Comparison of ENCODE assay signal across 9 mouse cellular contexts in genomic region chr2:30237881-30238280, GRCm38 (mm10). TPM values are rescaled to one million over a fixed set of nuclear protein-coding genes. Genes with fewer than 3 reads are reported as not detected.
DNase-seq lines count a peak whose midpoint lies in the region; ATAC-seq and TF ChIP-seq lines count a peak whose summit lies in the region.
"Had no signal": no experiment of that assay in that cellular context is flagged by ENCODE, and none has a peak within 500 bp of the region (broad histone marks: within the 10 kb centered on the region; RNA-seq: fewer than 3 reads in every experiment).

No protein-coding gene starts in this region.

- TF ChIP-seq CTCF in bone marrow macrophage, adult 2 months (IDR thresholded peaks at IDR 0.05; ENCODE audit: low read depth, low read length): peak; percentile 7; the same call in 1 of the 2 replicates

- peaks cover 2% of the 10 kb centered on the region; the same call in 1 of the 2 replicates for H3K36me3 ChIP-seq in liver, embryonic 11.5 days (ENCODE audit: control insufficient read depth, insufficient read depth, low read length)
- H3K36me3 ChIP-seq in midbrain, embryonic 16.5 days (ENCODE audit: control insufficient read depth, insufficient read depth, low read length): 0 out of 2 replicates have a peak, but pooled peaks cover 2% of the 10 kb centered on the region

- intact Hi-C loops in gastrocnemius, postnatal 36 days (cut with DNase I): loop anchor here (2.0 kb wide), 2 partner anchors 31 kb away; no protein-coding TSS in a partner anchor

- ATAC-seq in liver, embryonic 11.5 days (replicated peaks; ENCODE audit: low FRiP score): peak; percentile 84
- peak; percentile 89 for ATAC-seq in midbrain, embryonic 16.5 days

- peak overlapping the region; percentile 91 for H3K4me3 ChIP-seq in bone marrow macrophage, adult 2 months (ENCODE audit: insufficient read depth, low read length)
- peak overlapping the region; percentile 94 for H3K4me3 ChIP-seq in liver, embryonic 11.5 days (ENCODE audit: low read depth, low read length)
- peak overlapping the region; percentile 60 for H3K4me3 ChIP-seq in midbrain, embryonic 16.5 days (ENCODE audit: low read depth, low read length)

- no peak for TF ChIP-seq POLR2A in bone marrow macrophage, adult 2 months (IDR thresholded peaks at IDR 0.05; ENCODE audit: borderline replicate concordance, low read depth, low read length)

- H3K9me3 ChIP-seq in liver, embryonic 11.5 days (ENCODE audit: control insufficient read depth, low read length): no peaks in the 10 kb centered on the region
- no peaks in the 10 kb centered on the region for H3K9me3 ChIP-seq in midbrain, embryonic 16.5 days (replicated peaks; ENCODE audit: control insufficient read depth, low read length, poor library complexity, severe bottlenecking)

- peak overlapping the region; percentile 49 for H3K27ac ChIP-seq in bone marrow macrophage, adult 2 months (ENCODE audit: insufficient read depth, low read depth, low read length)
- H3K27ac ChIP-seq in liver, embryonic 11.5 days (ENCODE audit: low read depth, low read length): peak overlapping the region; percentile 84
- peak overlapping the region; percentile 89 for H3K27ac ChIP-seq in midbrain, embryonic 16.5 days (ENCODE audit: low read length)

- no peaks in the 10 kb centered on the region for H3K27me3 ChIP-seq in liver, embryonic 11.5 days (replicated peaks; ENCODE audit: control insufficient read depth, insufficient read depth, low read length)
- no peaks in the 10 kb centered on the region for H3K27me3 ChIP-seq in midbrain, embryonic 16.5 days (ENCODE audit: control insufficient read depth, insufficient read depth, low read depth, low read length)

- H3K4me1 ChIP-seq in bone marrow macrophage, adult 2 months (ENCODE audit: control insufficient read depth, insufficient read depth, low read length): peaks cover 16% of the 10 kb centered on the region
- H3K4me1 ChIP-seq in liver, embryonic 11.5 days (replicated peaks; ENCODE audit: control insufficient read depth, insufficient read depth, low read length): peaks cover 27% of the 10 kb centered on the region
- peaks cover 20% of the 10 kb centered on the region for H3K4me1 ChIP-seq in midbrain, embryonic 16.5 days (ENCODE audit: control insufficient read depth, insufficient read depth, low read length)

- peak overlapping the region; percentile 90 for H3K9ac ChIP-seq in liver, embryonic 11.5 days (ENCODE audit: low read depth, low read length)
- H3K9ac ChIP-seq in midbrain, embryonic 16.5 days (ENCODE audit: low read depth, low read length): peak overlapping the region; percentile 87

- 0% methylated on average over 38 of the region's 42 CpGs for WGBS in liver, embryonic 11.5 days
- WGBS in midbrain, embryonic 16.5 days: 0% methylated on average over 38 of the region's 42 CpGs

- peak; percentile 69 for DNase-seq in embryo, embryonic 10.5 days (ENCODE audit: low spot score)
- no peak for DNase-seq in embryo, embryonic 10 days (ENCODE audit: low spot score)
- DNase-seq in gastrocnemius, postnatal 36 days: peak; percentile 58 to 66
- DNase-seq in kidney, adult 9 months: peak; percentile 81
- DNase-seq in liver, embryonic 11.5 days (ENCODE audit: low spot score): no peak
- DNase-seq in thymus, postnatal 0 days (ENCODE audit: low spot score): peak; percentile 68

- peak overlapping the region; percentile 96 for H3K4me2 ChIP-seq in liver, embryonic 11.5 days
- H3K4me2 ChIP-seq in midbrain, embryonic 16.5 days (ENCODE audit: low read length): peak overlapping the region; percentile 95

RNA-seq across cellular contexts. Expression of gene Lrrc8a, which starts 0.4 kb away (rescaled TPM):
- polyA plus RNA-seq in bone marrow macrophage, adult 2 months (2012; ENCODE audit: insufficient read depth, insufficient read length, missing spikeins): 17.0 and 18.9 TPM in 2 replicates
- 10 to 100 TPM; 18.5 to 19.8 TPM for total RNA-seq in gastrocnemius, postnatal 36 days (2021)
- 21.4 and 21.7 TPM in 2 replicates for polyA plus RNA-seq in liver, embryonic 11.5 days (2014; fragmentation: Nextera tagmentation; extraction: Ambion mirVana)
- 55.4 and 57.8 TPM in 2 replicates for polyA plus RNA-seq in midbrain, embryonic 16.5 days (2015; fragmentation: Nextera tagmentation; extraction: Ambion mirVana)
- polyA plus RNA-seq in thymus, postnatal 0 days (2015; fragmentation: Nextera tagmentation; extraction: Ambion mirVana): 21.4 and 22.6 TPM in 2 replicates

RNA-seq across cellular contexts. Expression of gene Gm28035, which starts 2.5 kb away (rescaled TPM):
- 0.91 and 1.6 TPM in 2 replicates for polyA plus RNA-seq in bone marrow macrophage, adult 2 months (2012; ENCODE audit: insufficient read depth, insufficient read length, missing spikeins)
- 1 to 10 TPM in 1 of 2 experiments, under 1 TPM in 1; 0.99 to 2.0 TPM for total RNA-seq in gastrocnemius, postnatal 36 days (2021)
- 0.16 and 0.23 TPM in 2 replicates for polyA plus RNA-seq in liver, embryonic 11.5 days (2014; fragmentation: Nextera tagmentation; extraction: Ambion mirVana)
- 0.26 and 0.27 TPM in 2 replicates for polyA plus RNA-seq in midbrain, embryonic 16.5 days (2015; fragmentation: Nextera tagmentation; extraction: Ambion mirVana)
- polyA plus RNA-seq in thymus, postnatal 0 days (2015; fragmentation: Nextera tagmentation; extraction: Ambion mirVana): 0.04 and 0.08 TPM in 2 replicates

RNA-seq across cellular contexts. Expression of gene Phyhd1, which starts 28.1 kb away (rescaled TPM):
- polyA plus RNA-seq in bone marrow macrophage, adult 2 months (2012; ENCODE audit: insufficient read depth, insufficient read length, missing spikeins): 8.2 and 15.3 TPM in 2 replicates
- 10 to 100 TPM; 18.6 to 20.1 TPM for total RNA-seq in gastrocnemius, postnatal 36 days (2021)
- polyA plus RNA-seq in liver, embryonic 11.5 days (2014; fragmentation: Nextera tagmentation; extraction: Ambion mirVana): 10.5 and 11.7 TPM in 2 replicates
- 6.1 and 7.2 TPM in 2 replicates for polyA plus RNA-seq in midbrain, embryonic 16.5 days (2015; fragmentation: Nextera tagmentation; extraction: Ambion mirVana)
- 2.8 and 3.0 TPM in 2 replicates for polyA plus RNA-seq in thymus, postnatal 0 days (2015; fragmentation: Nextera tagmentation; extraction: Ambion mirVana)

RNA-seq across cellular contexts. Expression of gene Kyat1, which starts 32.2 kb away (rescaled TPM):
- 3.5 and 3.9 TPM in 2 replicates for polyA plus RNA-seq in bone marrow macrophage, adult 2 months (2012; ENCODE audit: insufficient read depth, insufficient read length, missing spikeins)
- total RNA-seq in gastrocnemius, postnatal 36 days (2021): 10 to 100 TPM; 26.8 to 29.5 TPM
- 17.7 and 18.2 TPM in 2 replicates for polyA plus RNA-seq in liver, embryonic 11.5 days (2014; fragmentation: Nextera tagmentation; extraction: Ambion mirVana)
- polyA plus RNA-seq in midbrain, embryonic 16.5 days (2015; fragmentation: Nextera tagmentation; extraction: Ambion mirVana): 13.4 and 15.8 TPM in 2 replicates
- polyA plus RNA-seq in thymus, postnatal 0 days (2015; fragmentation: Nextera tagmentation; extraction: Ambion mirVana): 14.5 and 15.5 TPM in 2 replicates

RNA-seq across cellular contexts. Expression of gene Gm28038, which starts 43.0 kb away (rescaled TPM):
- polyA plus RNA-seq in bone marrow macrophage, adult 2 months (2012; ENCODE audit: insufficient read depth, insufficient read length, missing spikeins): 3.5 TPM in 1 of 2 replicates, not detected in the other
- not detected for total RNA-seq in gastrocnemius, postnatal 36 days (2021)
- not detected in 2 replicates for polyA plus RNA-seq in liver, embryonic 11.5 days (2014; fragmentation: Nextera tagmentation; extraction: Ambion mirVana)
- not detected in 2 replicates for polyA plus RNA-seq in midbrain, embryonic 16.5 days (2015; fragmentation: Nextera tagmentation; extraction: Ambion mirVana)
- polyA plus RNA-seq in thymus, postnatal 0 days (2015; fragmentation: Nextera tagmentation; extraction: Ambion mirVana): not detected in 2 replicates
- total RNA-seq: hematopoietic stem cell, adult 5-6 weeks had no signal

Comparison
In these comparisons a context has a peak if more than half of its experiments do, and no peak if none do; other contexts are left out.
1. DNase-seq: peak in embryo, embryonic 10.5 days (single experiment), gastrocnemius, postnatal 36 days (2 of 2), kidney, adult 9 months (single experiment) and thymus, postnatal 0 days (single experiment); none in embryo, embryonic 10 days (single experiment) and liver, embryonic 11.5 days (single experiment).
2. Peak in every context shown above with its lines, with median percentiles within 50 percentile points of each other: H3K27ac ChIP-seq and H3K4me3 ChIP-seq.